Mouse (Mus musculus): Measurements from ENCODE around the gene Kif1b. TPM values are rescaled to one million over a fixed set of nuclear protein-coding genes. Genes with fewer than 3 reads are reported as not detected.

The Kif1b gene
- polyA plus RNA-seq, 1 experiment, result 63.5 TPM

- H3K4me1 ChIP-seq (ENCODE audit: control insufficient read depth, insufficient read depth, insufficient read length, low read length), result no peaks in the 10 kb centered on the region
- H3K27ac ChIP-seq (replicated peaks; ENCODE audit: low read depth, low read length), result no peak overlapping the region
- no peak overlapping the region for H3K4me3 ChIP-seq (ENCODE audit: insufficient read depth, low read depth, low read length)
Observed at GRCm38 (mm10) chr4:149264895-149265294, 42.6 kb downstream of the Kif1b start.

DNA sequence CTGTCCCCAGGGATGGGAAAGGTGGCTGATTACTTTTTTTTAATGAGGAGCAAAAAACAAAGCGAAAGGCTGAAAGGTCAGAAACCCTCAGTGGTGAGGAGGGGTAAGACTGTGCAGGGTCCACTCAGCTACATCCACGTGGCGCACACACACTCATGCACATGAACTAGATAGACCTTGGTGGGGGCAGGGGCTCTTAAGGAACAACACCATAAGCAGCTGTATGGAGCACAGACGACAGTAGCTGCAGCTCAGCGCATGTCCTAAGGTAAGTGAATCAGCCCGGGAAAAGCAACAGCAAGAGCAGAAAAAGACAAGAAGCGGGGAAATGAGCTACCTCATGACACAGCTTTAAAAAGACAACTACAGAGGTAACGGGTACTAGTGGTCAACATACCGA lies 44.3 kb downstream of the Kif1b start:
- Histone ChIP-seq H3K27ac (replicated peaks; ENCODE audit: low read depth, low read length) (no peak overlapping the region), H3K4me1 (ENCODE audit: control insufficient read depth, insufficient read depth, insufficient read length, low read length) (no peaks in the 10 kb centered on the region), H3K4me3 (ENCODE audit: insufficient read depth, low read depth, low read length) (no peak overlapping the region)

DNA sequence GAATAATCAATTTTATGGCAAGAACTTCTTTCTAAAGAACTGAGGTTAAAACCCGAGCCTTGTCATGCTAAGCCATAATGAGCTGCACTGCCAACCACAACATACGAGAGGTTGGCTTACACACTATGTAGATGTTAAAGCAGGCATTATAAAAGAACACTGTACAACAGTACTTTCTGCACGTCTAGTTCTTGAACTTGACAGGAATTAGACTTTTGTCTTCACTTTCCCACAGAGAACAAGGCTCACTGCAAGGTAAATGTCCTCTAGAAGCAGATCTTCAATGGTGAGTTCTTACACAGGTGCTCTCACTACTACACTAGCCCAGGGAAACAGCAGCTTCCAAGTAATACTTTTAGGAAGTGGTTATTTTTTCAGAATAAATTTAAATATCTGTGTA lies 46.0 kb downstream of the Kif1b start:
- Histone ChIP-seq H3K27ac (replicated peaks; ENCODE audit: low read depth, low read length) (no peak overlapping the region), H3K4me3 (ENCODE audit: insufficient read depth, low read depth, low read length) (no peak overlapping the region), H3K4me1 (ENCODE audit: control insufficient read depth, insufficient read depth, insufficient read length, low read length) (no peaks in the 10 kb centered on the region; the same call in 1 of the 2 replicates)

DNA sequence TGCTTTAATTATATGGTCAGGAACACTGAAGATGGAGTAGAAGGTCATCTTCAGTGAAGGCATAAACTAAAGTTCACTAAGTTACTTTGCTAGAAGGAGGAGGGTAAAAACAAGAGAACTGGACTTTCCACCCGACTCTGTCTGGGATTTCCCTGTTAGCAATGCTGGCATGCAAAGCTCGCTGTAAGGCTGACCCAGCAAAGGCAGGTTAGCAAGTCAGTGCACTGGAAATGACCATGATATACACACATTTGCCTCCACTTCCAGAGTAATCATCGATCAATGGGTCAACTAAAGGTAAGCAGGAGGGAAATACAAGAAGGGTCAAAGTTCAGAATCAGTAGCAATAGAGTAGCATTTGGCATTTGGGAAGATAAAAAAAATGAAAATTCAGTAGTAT lies 46.6 kb downstream of the Kif1b start:
- H3K27ac ChIP-seq (replicated peaks; ENCODE audit: low read depth, low read length), result no peak overlapping the region
- no peaks in the 10 kb centered on the region; the same call in 1 of the 2 replicates for H3K4me1 ChIP-seq (ENCODE audit: control insufficient read depth, insufficient read depth, insufficient read length, low read length)
- no peak overlapping the region for H3K4me3 ChIP-seq (ENCODE audit: insufficient read depth, low read depth, low read length)

DNA sequence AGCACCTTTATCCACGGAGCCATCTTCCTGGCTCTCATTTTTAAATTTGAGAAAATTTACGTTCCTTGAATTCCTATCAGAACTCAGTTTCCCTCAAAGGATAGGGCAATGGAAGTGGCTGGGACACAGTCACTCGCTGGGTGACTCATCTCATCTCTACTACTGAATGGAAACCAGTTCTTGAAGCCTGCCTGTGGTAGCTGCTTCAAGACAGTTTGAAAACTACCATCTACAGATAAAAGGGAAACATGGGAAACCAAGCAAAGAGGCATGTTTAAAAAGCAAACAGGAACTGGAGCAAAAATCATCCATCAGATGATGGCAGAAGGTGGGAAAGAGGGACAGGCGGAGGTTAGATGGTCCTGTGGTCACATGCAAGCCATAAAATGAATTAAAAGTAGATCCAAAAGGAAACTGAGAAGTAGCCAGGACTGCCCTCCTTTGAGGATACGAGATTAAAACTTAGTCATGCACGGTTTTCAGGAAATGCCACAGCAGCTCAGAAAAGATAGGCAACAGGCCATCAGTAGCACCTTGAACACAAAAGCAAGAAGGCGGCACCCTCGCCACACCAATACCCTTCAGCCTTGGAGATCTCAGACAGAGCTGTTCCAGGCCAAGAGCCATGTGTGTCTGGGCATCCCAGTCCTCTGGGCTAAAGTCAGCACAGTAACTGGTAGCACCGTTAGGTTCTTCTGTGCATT lies 48.0 kb downstream of the Kif1b start:
- no peak overlapping the region for H3K27ac ChIP-seq (replicated peaks; ENCODE audit: low read depth, low read length)
- no peak overlapping the region for H3K4me3 ChIP-seq (ENCODE audit: insufficient read depth, low read depth, low read length)
- H3K4me1 ChIP-seq (ENCODE audit: control insufficient read depth, insufficient read depth, insufficient read length, low read length), result no peaks in the 10 kb centered on the region; the same call in 1 of the 2 replicates

- Histone ChIP-seq H3K4me1 (ENCODE audit: control insufficient read depth, insufficient read depth, insufficient read length, low read length) (no peaks in the 10 kb centered on the region; the same call in 1 of the 2 replicates), H3K4me3 (ENCODE audit: insufficient read depth, low read depth, low read length) (no peak overlapping the region), H3K27ac (replicated peaks; ENCODE audit: low read depth, low read length) (no peak overlapping the region)
Observed at GRCm38 (mm10) chr4:149258926-149259325, 48.6 kb downstream of the Kif1b start.

DNA sequence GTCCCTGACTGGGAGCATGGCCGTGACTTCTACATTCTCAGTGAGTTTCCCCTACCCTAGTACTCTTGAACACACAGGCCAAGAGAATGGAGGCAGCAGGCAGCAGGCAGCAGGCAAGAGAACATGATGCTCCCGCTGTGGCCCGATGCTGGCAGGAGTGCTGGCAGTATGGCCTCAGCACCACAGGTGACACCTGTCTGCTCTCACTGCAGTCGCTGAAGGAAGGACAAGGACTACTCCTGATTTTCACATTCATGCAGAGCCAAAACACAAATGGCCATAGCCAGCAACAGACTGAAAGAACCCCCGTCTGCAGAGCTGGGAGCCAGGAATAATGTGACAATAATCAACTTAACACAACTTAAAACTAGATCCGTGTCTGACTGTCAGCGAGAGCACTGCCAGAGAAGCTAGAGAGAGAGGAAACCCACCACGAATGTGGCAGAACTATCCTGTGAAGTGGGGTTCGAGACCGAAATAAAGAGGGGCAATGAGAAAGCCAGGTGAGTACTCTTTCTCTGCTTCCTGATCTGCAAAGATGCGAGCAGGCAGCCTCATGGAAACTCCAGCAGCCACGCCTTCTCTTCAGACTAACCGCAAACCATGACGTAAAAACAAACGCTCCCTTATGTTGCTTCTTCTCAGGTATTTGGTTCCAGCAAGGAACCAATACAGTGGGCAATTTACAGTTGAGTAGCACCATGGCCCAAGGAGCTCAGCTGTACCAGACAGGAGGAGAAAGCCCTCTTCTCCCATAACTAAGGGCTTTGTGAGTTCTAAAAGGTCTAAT lies 50.8 kb downstream of the Kif1b start:
- no peak overlapping the region for H3K27ac ChIP-seq (replicated peaks; ENCODE audit: low read depth, low read length)
- no peak overlapping the region for H3K4me3 ChIP-seq (ENCODE audit: insufficient read depth, low read depth, low read length)
- no peaks in the 10 kb centered on the region; the same call in 1 of the 2 replicates for H3K4me1 ChIP-seq (ENCODE audit: control insufficient read depth, insufficient read depth, insufficient read length, low read length)

DNA sequence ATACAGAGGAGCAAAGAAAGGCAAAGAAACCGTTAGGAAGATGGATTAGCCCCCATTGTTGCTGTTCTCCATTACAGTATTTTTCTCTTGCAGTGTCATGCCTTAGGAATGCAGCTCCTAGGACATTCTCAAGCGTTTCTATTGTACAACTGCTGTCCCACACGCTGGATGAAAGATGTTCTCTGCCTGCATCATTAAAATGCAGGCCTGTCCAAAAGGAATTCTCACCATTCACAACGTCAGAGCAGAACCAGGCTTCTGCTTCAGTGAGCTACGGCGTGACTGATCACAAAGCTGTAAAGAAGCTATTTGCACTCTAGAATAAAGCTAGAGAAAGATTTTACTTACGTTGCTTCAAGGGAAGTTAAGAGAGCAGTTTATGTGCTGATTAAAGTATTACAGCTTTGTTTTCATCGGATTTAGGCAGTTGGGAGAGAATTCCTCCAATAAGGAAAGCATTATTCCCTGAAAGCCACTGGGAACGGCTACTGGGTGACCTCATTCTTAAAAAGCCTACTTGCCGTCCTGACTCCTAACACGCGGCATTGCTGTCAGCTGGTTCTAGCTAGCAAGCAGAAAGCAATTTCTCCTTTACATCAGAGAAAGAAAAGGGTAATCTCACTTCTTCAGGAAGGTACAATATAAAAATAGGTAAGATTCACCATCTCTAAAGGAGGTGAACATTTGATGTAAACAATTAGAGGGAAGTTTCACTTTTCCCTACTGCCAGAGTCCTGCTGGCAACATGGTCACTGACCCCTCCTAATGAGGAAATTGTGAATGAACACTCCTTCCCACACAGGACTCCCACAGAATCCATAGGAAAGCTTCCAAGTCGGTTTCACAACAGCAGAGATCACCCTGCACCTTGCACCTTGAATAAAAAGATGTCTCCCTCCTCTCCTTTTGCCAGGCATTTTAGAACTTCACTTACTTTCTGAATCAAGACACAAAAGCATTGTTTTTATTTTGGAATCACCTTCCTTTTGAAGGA lies 51.9 kb downstream of the Kif1b start:
- no peaks in the 10 kb centered on the region; the same call in 1 of the 2 replicates for H3K4me1 ChIP-seq (ENCODE audit: control insufficient read depth, insufficient read depth, insufficient read length, low read length)
- no peak overlapping the region for H3K4me3 ChIP-seq (ENCODE audit: insufficient read depth, low read depth, low read length)
- H3K27ac ChIP-seq (replicated peaks; ENCODE audit: low read depth, low read length), result 0 out of 2 replicates have a peak overlapping the region, but pooled peaks have one; percentile 8

- no peaks in the 10 kb centered on the region; the same call in 1 of the 2 replicates for H3K4me1 ChIP-seq (ENCODE audit: control insufficient read depth, insufficient read depth, insufficient read length, low read length)
- no peak overlapping the region for H3K4me3 ChIP-seq (ENCODE audit: insufficient read depth, low read depth, low read length)
- H3K27ac ChIP-seq (replicated peaks; ENCODE audit: low read depth, low read length), result no peak overlapping the region
Observed at GRCm38 (mm10) chr4:149254827-149255226, 52.7 kb downstream of the Kif1b start.

- Histone ChIP-seq H3K27ac (replicated peaks; ENCODE audit: low read depth, low read length) (no peak overlapping the region), H3K4me1 (ENCODE audit: control insufficient read depth, insufficient read depth, insufficient read length, low read length) (no peaks in the 10 kb centered on the region), H3K4me3 (ENCODE audit: insufficient read depth, low read depth, low read length) (no peak overlapping the region)
Observed at GRCm38 (mm10) chr4:149249311-149249710, 58.2 kb downstream of the Kif1b start.

DNA sequence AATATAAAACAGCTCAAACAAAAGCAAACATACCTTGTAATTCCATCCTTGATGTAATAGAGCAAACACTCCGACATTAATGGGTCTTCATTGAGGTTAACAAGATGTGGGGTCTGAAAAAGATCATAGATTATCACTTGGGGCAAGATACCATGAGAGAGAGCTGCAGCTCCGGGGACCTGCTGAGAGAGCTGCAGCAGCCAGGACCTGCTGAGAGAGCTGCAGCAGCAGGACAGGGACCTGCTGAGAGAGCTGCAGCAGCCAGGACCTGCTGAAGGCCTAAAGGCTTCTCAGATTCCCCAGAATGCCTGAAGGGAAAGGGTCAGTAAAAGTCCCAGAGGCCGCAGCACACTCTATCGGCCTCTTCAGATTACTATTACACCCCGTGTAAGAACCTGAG lies 59.7 kb downstream of the Kif1b start:
- Histone ChIP-seq H3K4me3 (ENCODE audit: insufficient read depth, low read depth, low read length) (no peak overlapping the region), H3K4me1 (ENCODE audit: control insufficient read depth, insufficient read depth, insufficient read length, low read length) (no peaks in the 10 kb centered on the region), H3K27ac (replicated peaks; ENCODE audit: low read depth, low read length) (no peak overlapping the region)

DNA sequence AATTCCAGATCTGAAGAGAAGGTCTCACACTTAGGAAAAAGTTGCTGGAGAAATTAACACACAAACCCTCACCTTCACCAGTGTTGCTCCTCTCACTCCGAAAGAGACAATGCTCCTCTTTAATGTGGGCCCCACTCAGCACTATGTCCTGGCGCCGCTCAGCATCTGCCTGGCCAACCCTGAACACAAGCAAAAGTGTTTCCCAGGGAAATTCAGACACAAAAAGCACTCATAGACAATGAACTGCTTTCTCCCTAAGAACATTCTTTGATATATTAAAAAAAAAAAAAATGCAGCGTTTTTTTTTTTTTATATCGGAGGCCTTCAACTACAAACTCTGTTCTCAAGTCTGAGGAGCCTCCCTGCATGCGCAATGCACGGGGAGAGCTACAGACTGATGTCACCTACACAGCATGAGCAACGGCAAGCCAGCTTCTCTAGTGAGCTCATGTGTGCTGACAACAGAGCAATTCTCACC lies 60.3 kb downstream of the Kif1b start:
- Histone ChIP-seq H3K27ac (replicated peaks; ENCODE audit: low read depth, low read length) (no peak overlapping the region), H3K4me3 (ENCODE audit: insufficient read depth, low read depth, low read length) (no peak overlapping the region), H3K4me1 (ENCODE audit: control insufficient read depth, insufficient read depth, insufficient read length, low read length) (no peaks in the 10 kb centered on the region)

GRCm38 (mm10) chr4:149246578-149247155 lies 60.8 kb downstream of the Kif1b start:
- Histone ChIP-seq H3K27ac (replicated peaks; ENCODE audit: low read depth, low read length) (no peak overlapping the region), H3K4me3 (ENCODE audit: insufficient read depth, low read depth, low read length) (no peak overlapping the region), H3K4me1 (ENCODE audit: control insufficient read depth, insufficient read depth, insufficient read length, low read length) (no peaks in the 10 kb centered on the region)

- H3K4me3 ChIP-seq (ENCODE audit: insufficient read depth, low read depth, low read length), result no peak overlapping the region
- peak overlapping the region; percentile 45; the same call in 1 of the 2 replicates for H3K27ac ChIP-seq (replicated peaks; ENCODE audit: low read depth, low read length)
Observed at GRCm38 (mm10) chr4:149237011-149237410, 70.5 kb downstream of the Kif1b start.

More at GRCm38 (mm10) chr4:149237011-149237410, 70.5 kb downstream of the Kif1b start:
- H3K4me1 ChIP-seq (ENCODE audit: control insufficient read depth, insufficient read depth, insufficient read length, low read length), result peaks cover 9% of the 10 kb centered on the region
